Mouse (Mus musculus) ES-E14 (cell line): ENCODE measurements around the gene Daxx. TPM values are rescaled to one million over a fixed set of nuclear protein-coding genes. Genes with fewer than 3 reads are reported as not detected.

ENCODE experiments used
- DNase-seq: peaks from one replicate; pipeline ENCODE4 v3.0.0-alpha.2; 2013; ENCODE audit warnings: low read depth, low spot score
- H3K27ac ChIP-seq: 2 replicates; pipeline ENCODE4 v1.5.1; 2012; ENCODE audit warnings: low read depth, mild to moderate bottlenecking, low read length, moderate library complexity, mixed read lengths; ENCODE audit not compliant: poor library complexity, insufficient read depth, severe bottlenecking
- H3K36me3 ChIP-seq: 2 replicates; pipeline ENCODE4 v1.6.1; 2012; ENCODE audit warnings: mild to moderate bottlenecking, low read length, moderate library complexity, mixed read lengths; ENCODE audit not compliant: control insufficient read depth, poor library complexity, insufficient read depth, severe bottlenecking
- H3K4me1 ChIP-seq, 2 experiments: fragments of 150-350 bp in 1 of 2; sonication (generic) in 1 of 2; 2 replicates each; pipeline ENCODE4 v1.6.1; 2012; ENCODE audit warnings: low read length in 2 of 2, mild to moderate bottlenecking in 1 of 2, mixed read lengths in 1 of 2; ENCODE audit not compliant: control insufficient read depth in 2 of 2, insufficient read depth in 2 of 2, poor library complexity in 1 of 2
- H3K4me3 ChIP-seq, 2 experiments: fragments of 150-350 bp in 1 of 2; sonication (generic) in 1 of 2; 2 replicates each; pipeline ENCODE4 v1.5.1; 2012; ENCODE audit warnings: low read length in 2 of 2, low read depth in 1 of 2, mild to moderate bottlenecking in 1 of 2, mixed read lengths in 1 of 2; ENCODE audit not compliant: insufficient read depth in 1 of 2, poor library complexity in 1 of 2, severe bottlenecking in 1 of 2
- H3K9ac ChIP-seq: 2 replicates; pipeline ENCODE4 v1.6.1; 2012; ENCODE audit warnings: low read depth, mild to moderate bottlenecking, low read length, mixed read lengths; ENCODE audit not compliant: poor library complexity, insufficient read depth, severe bottlenecking
- H3K9me3 ChIP-seq: fragments of 150-350 bp; sonication (generic); 2 replicates; pipeline ENCODE4 v1.6.1; 2012; ENCODE audit warnings: low read depth, mild to moderate bottlenecking, low read length; ENCODE audit not compliant: control insufficient read depth, insufficient read depth
- CHD2 ChIP-seq: IDR thresholded peaks from 2 replicates; pipeline ENCODE4 v1.6.1; 2014; ENCODE audit warnings: mild to moderate bottlenecking, low read depth, low read length, inconsistent platforms
- HCFC1 ChIP-seq: IDR thresholded peaks from 2 replicates; pipeline ENCODE4 v1.6.1; 2012; ENCODE audit warnings: low read length, inconsistent platforms, borderline replicate concordance; ENCODE audit not compliant: insufficient read depth
- MAFK ChIP-seq: IDR thresholded peaks from 2 replicates; pipeline ENCODE4 v1.6.1; 2014; ENCODE audit warnings: mild to moderate bottlenecking, low read depth, low read length, inconsistent platforms; ENCODE audit not compliant: insufficient read depth
- ZC3H11A ChIP-seq: IDR thresholded peaks from 2 replicates; pipeline ENCODE4 v1.6.1; 2012; ENCODE audit warnings: low read depth, mild to moderate bottlenecking, inconsistent platforms, low read length, borderline replicate concordance
- ZNF384 ChIP-seq: IDR thresholded peaks from 2 replicates; pipeline ENCODE4 v1.6.1; 2012; ENCODE audit warnings: low read depth, low read length, inconsistent platforms
- in situ Hi-C, 2 experiments: fragments of 600-800 bp; cut with MboI; formaldehyde crosslinking; loops; one replicate each; pipeline ENCODE4 v1.15.1; 2025; ENCODE audit warnings: low sequenced_read_pairs in 2 of 2, inconsistent platforms in 1 of 2; ENCODE audit not compliant: unreplicated experiment in 2 of 2
- total RNA-seq: library from RNA; depleted of rRNA; stranded (reverse); fragments of 300-350 nt; gene quantifications from 2 replicates; pipeline ENCODE4 v1.2.3, GENCODE M21; 2012

Daxx gene
- total RNA-seq, 1 experiment = 73.7 TPM

- in situ Hi-C loops = no loop called here
- TF ChIP-seq HCFC1 = no peak
- TF ChIP-seq CHD2 = no peak
- TF ChIP-seq ZC3H11A = no peak
- Histone ChIP-seq H3K4me3 (peak overlapping the region; percentile 74 to 75), H3K9ac (peak overlapping the region; percentile 71), H3K27ac (peak overlapping the region; percentile 41), H3K9me3 (no peaks in the 10 kb centered on the region), H3K36me3 (peaks cover 22% of the 10 kb centered on the region), H3K4me1 (peaks cover 0 to 26% of the 10 kb centered on the region in 2 experiments; a peak in 1 of 4 replicates)
- DNase-seq = no peak
These were observed 22.1 kb downstream of the Daxx start for GRCm38 (mm10) chr17:33931159-33931866.

GRCm38 (mm10) chr17:33931947-33932346 is 22.7 kb downstream of the Daxx start:
- H3K27ac ChIP-seq = no peak overlapping the region
- DNase-seq = no peak
- H3K9me3 ChIP-seq = no peaks in the 10 kb centered on the region
- H3K9ac ChIP-seq = no peak overlapping the region
- peaks cover 0 to 27% of the 10 kb centered on the region in 2 experiments; a peak in 1 of 4 replicates for H3K4me1 ChIP-seq
- in situ Hi-C loops = no loop called here
- TF ChIP-seq CHD2 = no peak
- no peak for TF ChIP-seq ZC3H11A
- no peak for TF ChIP-seq ZNF384
- no peak for TF ChIP-seq MAFK
- peaks cover 24% of the 10 kb centered on the region for H3K36me3 ChIP-seq
- no peak overlapping the region for H3K4me3 ChIP-seq

- DNase-seq = no peak
- Histone ChIP-seq H3K36me3 (peaks cover 29% of the 10 kb centered on the region), H3K27ac (no peak overlapping the region), H3K4me1 (peaks cover 0 to 28% of the 10 kb centered on the region in 2 experiments; a peak in 1 of 4 replicates), H3K9ac (no peak overlapping the region), H3K9me3 (no peaks in the 10 kb centered on the region), H3K4me3 (no peak overlapping the region)
- TF ChIP-seq CHD2 (no peak), HCFC1 (no peak), ZC3H11A (no peak), ZNF384 (no peak), MAFK (no peak)
- in situ Hi-C loops = no loop called here
These were observed 23.2 kb downstream of the Daxx start for GRCm38 (mm10) chr17:33932448-33932847.

- Histone ChIP-seq H3K36me3 (peaks cover 32% of the 10 kb centered on the region), H3K27ac (no peak overlapping the region), H3K9ac (peak overlapping the region; percentile 42; the same call in 1 of the 2 replicates), H3K4me3 (peak overlapping the region in 1 of 2 experiments; percentile 27; a peak in 2 of 4 replicates), H3K4me1 (peaks cover 0 to 28% of the 10 kb centered on the region in 2 experiments; a peak in 1 of 4 replicates), H3K9me3 (no peaks in the 10 kb centered on the region)
- no peak for DNase-seq
- in situ Hi-C loops = no loop called here
- TF ChIP-seq HCFC1 (no peak), ZC3H11A (no peak), ZNF384 (no peak), MAFK (no peak), CHD2 (no peak)
These were observed 23.8 kb downstream of the Daxx start for GRCm38 (mm10) chr17:33932970-33933369.
